Mouse (Mus musculus) erythroblast, embryonic 14.5 days (primary cell): ENCODE results near the gene Zfp428.

Experiments used
- GATA1 ChIP-seq: IDR thresholded peaks from 2 replicates; pipeline ENCODE4 v1.6.1; 2012; ENCODE audit warnings: low read length, inconsistent platforms, mixed read lengths
- TAL1 ChIP-seq: IDR thresholded peaks from 3 replicates; pipeline ENCODE4 v1.6.1; 2012; ENCODE audit warnings: low read length, inconsistent platforms, mixed read lengths

GRCm38 (mm10) chr7:24470356-24470755 is 36.5 kb upstream of the Zfp428 start:
- no peak for TF ChIP-seq TAL1
- no peak for TF ChIP-seq GATA1
